Mouse (Mus musculus) limb, embryonic 15.5 days (tissue): ENCODE measurements around the gene Bcl6. TPM values are rescaled to one million over a fixed set of nuclear protein-coding genes. Genes with fewer than 3 reads are reported as not detected.
A peak's percentile ranks its signal among the peaks of the same experiment; 100 is the strongest.

Experiments used
- ATAC-seq: fragments of 200-750 bp; cut with Nextera tagmentation; 2 replicates; pipeline ENCODE4 v1.8.0; 2017; ENCODE audit warnings: low read depth, moderate TSS enrichment; ENCODE audit not compliant: insufficient number of reproducible peaks, low FRiP score, low TSS enrichment
- H3K27ac ChIP-seq: fragments of 300-500 bp; sonication (generic); 2 replicates; pipeline ENCODE4 v1.5.1; 2015; ENCODE audit warnings: moderate library complexity, mild to moderate bottlenecking, inconsistent platforms
- H3K27me3 ChIP-seq: fragments of 300-500 bp; sonication (generic); 2 replicates; pipeline ENCODE4 v1.6.1; 2015; ENCODE audit warnings: inconsistent platforms
- H3K36me3 ChIP-seq: fragments of 300-500 bp; sonication (generic); 2 replicates; pipeline ENCODE4 v1.6.1; 2015; ENCODE audit warnings: inconsistent platforms
- H3K4me1 ChIP-seq: fragments of 300-500 bp; sonication (generic); 2 replicates; pipeline ENCODE4 v1.6.1; 2015; ENCODE audit warnings: inconsistent platforms
- H3K4me2 ChIP-seq: fragments of 300-500 bp; sonication (generic); 2 replicates; pipeline ENCODE4 v1.6.1; 2015; ENCODE audit warnings: mild to moderate bottlenecking, inconsistent platforms
- H3K4me3 ChIP-seq: fragments of 300-500 bp; sonication (generic); 2 replicates; pipeline ENCODE4 v1.5.1; 2015; ENCODE audit warnings: mild to moderate bottlenecking, inconsistent platforms
- H3K9ac ChIP-seq: fragments of 300-500 bp; sonication (generic); 2 replicates; pipeline ENCODE4 v1.6.1; 2015; ENCODE audit warnings: inconsistent platforms
- H3K9me3 ChIP-seq: fragments of 300-500 bp; sonication (generic); 2 replicates; pipeline ENCODE4 v1.6.1; 2016; ENCODE audit warnings: inconsistent platforms
- WGBS: fragments of 180-500 bp; shearing (Covaris S2); methylation state at CpG from one replicate; pipeline ENCODE4 v1.1.7; 2015; 5-methylcytosine and 5-hydroxymethylcytosine counted together
- polyA plus RNA-seq: library from polyadenylated mRNA; unstranded; fragments of >200 nt; fragmentation: Nextera tagmentation; extraction: Ambion mirVana; gene quantifications from 2 replicates; pipeline ENCODE4 v1.2.1, GENCODE M21; 2015

The Bcl6 gene
- polyA plus RNA-seq, 1 experiment from 2014 or later = 4.2 TPM

DNA sequence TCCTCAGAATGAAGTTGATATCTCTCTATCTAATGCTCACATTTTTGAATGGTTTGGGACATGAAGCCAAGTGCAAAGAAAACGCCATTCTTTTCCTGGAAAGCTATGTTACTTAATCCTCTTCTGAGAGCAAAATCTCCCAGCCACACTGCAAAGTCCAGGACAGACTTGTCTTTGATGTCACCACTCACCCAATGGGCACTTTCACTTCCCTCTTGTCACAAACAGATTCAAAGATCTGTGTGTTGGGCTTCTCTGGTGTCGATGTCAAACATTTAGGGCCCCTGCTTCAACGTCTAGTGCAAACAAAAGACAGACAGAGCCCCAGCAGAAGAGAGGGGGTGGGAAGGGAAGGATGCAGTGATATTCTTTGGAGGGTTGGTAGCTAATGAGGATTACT, 23.4 kb upstream of the Bcl6 start:
- H3K4me1 ChIP-seq = no peaks in the 10 kb centered on the region
- H3K4me2 ChIP-seq = no peak overlapping the region
- no peak overlapping the region for H3K9ac ChIP-seq
- H3K27me3 ChIP-seq = no peaks in the 10 kb centered on the region
- ATAC-seq = no peak
- WGBS = 45% methylated on average over 3 of the region's 3 CpGs
- H3K36me3 ChIP-seq = no peaks in the 10 kb centered on the region
- H3K4me3 ChIP-seq = no peak overlapping the region
- no peaks in the 10 kb centered on the region for H3K9me3 ChIP-seq
- H3K27ac ChIP-seq = no peak overlapping the region

- no peak for ATAC-seq
- WGBS = 69% methylated on average over 3 of the region's 3 CpGs
Measured at GRCm38 (mm10) chr16:24011306-24011705, 22.7 kb upstream of the Bcl6 start.

GRCm38 (mm10) chr16:24009891-24010290, 21.2 kb upstream of the Bcl6 start:
- ATAC-seq = no peak
- Histone ChIP-seq H3K9ac (no peak overlapping the region), H3K9me3 (no peaks in the 10 kb centered on the region), H3K36me3 (no peaks in the 10 kb centered on the region), H3K4me2 (no peak overlapping the region), H3K4me1 (no peaks in the 10 kb centered on the region), H3K27me3 (no peaks in the 10 kb centered on the region), H3K27ac (no peak overlapping the region), H3K4me3 (no peak overlapping the region)
- WGBS = 87% methylated on average over 2 of the region's 2 CpGs

More at GRCm38 (mm10) chr16:24011306-24011705, 22.7 kb upstream of the Bcl6 start:
- Histone ChIP-seq H3K9me3 (no peaks in the 10 kb centered on the region), H3K4me2 (no peak overlapping the region), H3K36me3 (no peaks in the 10 kb centered on the region), H3K4me1 (no peaks in the 10 kb centered on the region), H3K4me3 (no peak overlapping the region), H3K9ac (no peak overlapping the region), H3K27me3 (no peaks in the 10 kb centered on the region), H3K27ac (no peak overlapping the region)

DNA sequence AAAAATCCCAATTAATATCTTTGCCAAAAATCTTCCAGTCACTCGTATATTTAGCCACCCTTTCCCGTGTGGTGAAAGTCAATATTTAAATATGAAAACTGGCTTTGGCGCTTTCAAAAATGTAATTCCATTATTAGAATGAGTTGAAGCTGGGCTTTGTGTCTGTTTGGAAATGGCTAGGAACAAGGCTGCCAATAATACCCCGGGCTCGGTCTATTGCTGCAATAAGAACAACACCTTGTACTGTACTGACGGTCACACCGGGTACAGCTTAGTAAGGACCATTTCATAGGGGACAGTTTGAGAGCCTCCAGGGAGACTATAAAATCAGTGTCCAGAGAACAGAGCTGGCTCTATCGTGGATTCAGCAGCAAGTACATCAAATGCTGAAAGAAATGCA, 17.3 kb upstream of the Bcl6 start:
- Histone ChIP-seq H3K36me3 (no peaks in the 10 kb centered on the region), H3K27ac (no peak overlapping the region), H3K4me1 (no peaks in the 10 kb centered on the region), H3K4me2 (no peak overlapping the region), H3K27me3 (no peaks in the 10 kb centered on the region), H3K4me3 (no peak overlapping the region), H3K9me3 (no peaks in the 10 kb centered on the region), H3K9ac (no peak overlapping the region)
- no peak for ATAC-seq
- 68% methylated on average over 8 of the region's 8 CpGs for whole genome bisulfite sequencing

DNA sequence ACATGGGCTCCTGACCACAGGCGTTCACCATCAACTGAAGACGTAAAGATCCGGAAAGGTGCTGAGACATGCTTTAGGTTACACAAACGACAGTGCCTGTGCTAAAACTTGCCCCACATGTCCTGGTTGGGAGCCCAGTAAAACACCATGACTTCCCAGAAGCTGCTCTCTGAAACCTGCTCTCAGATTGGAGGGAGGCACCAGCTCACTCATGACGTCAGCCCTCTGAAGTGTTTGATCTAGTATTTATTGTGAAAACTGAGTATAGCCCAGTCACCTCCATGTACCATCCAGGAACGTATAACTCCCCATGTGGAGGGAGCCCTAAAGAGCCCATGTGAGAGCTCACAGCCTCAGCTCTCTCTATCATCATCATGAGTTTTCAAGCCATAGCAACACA, 9.3 kb upstream of the Bcl6 start:
- no peak overlapping the region for H3K4me3 ChIP-seq
- H3K4me1 ChIP-seq = peaks cover 9% of the 10 kb centered on the region; the same call in 1 of the 2 replicates
- no peaks in the 10 kb centered on the region for H3K27me3 ChIP-seq
- no peak for ATAC-seq
- 42% methylated on average over 6 of the region's 6 CpGs for WGBS
- H3K36me3 ChIP-seq = no peaks in the 10 kb centered on the region
- H3K9me3 ChIP-seq = no peaks in the 10 kb centered on the region
- no peak overlapping the region for H3K27ac ChIP-seq
- H3K9ac ChIP-seq = no peak overlapping the region
- no peak overlapping the region for H3K4me2 ChIP-seq

GRCm38 (mm10) chr16:23997228-23997627, 8.6 kb upstream of the Bcl6 start:
- WGBS = 83% methylated on average over 3 of the region's 3 CpGs
- H3K36me3 ChIP-seq = no peaks in the 10 kb centered on the region
- no peaks in the 10 kb centered on the region for H3K9me3 ChIP-seq
- H3K4me1 ChIP-seq = peaks cover 9% of the 10 kb centered on the region; the same call in 1 of the 2 replicates
- ATAC-seq = no peak
- no peak overlapping the region for H3K27ac ChIP-seq
- no peak overlapping the region for H3K4me3 ChIP-seq
- H3K27me3 ChIP-seq = no peaks in the 10 kb centered on the region
- H3K9ac ChIP-seq = no peak overlapping the region
- no peak overlapping the region for H3K4me2 ChIP-seq

DNA sequence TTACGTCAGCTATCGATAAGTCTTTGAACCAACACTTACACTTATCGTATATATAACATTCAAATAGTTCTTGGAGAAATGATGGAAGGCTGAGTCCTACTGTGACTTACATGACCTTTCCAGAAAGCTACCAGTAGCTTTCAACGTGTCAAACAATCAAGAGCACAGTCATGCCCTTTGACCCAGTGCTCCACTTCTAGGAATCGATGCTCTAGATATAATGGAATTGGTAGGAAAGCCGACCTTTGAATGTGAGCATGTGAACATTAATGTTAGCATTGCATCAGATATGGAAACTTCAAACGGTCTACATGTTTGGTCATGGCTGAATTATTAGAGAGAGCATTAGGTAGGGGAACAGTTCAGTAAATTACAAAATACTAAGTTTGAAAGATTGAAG, 7.7 kb upstream of the Bcl6 start:
- H3K4me1 ChIP-seq = peaks cover 12% of the 10 kb centered on the region; the same call in 1 of the 2 replicates
- no peak overlapping the region for H3K4me2 ChIP-seq
- no peaks in the 10 kb centered on the region for H3K27me3 ChIP-seq
- H3K9me3 ChIP-seq = no peaks in the 10 kb centered on the region
- H3K9ac ChIP-seq = no peak overlapping the region
- H3K27ac ChIP-seq = no peak overlapping the region
- ATAC-seq = no peak
- H3K4me3 ChIP-seq = no peak overlapping the region
- WGBS = 88% methylated on average over 7 of the region's 7 CpGs
- H3K36me3 ChIP-seq = no peaks in the 10 kb centered on the region

- peaks cover 16% of the 10 kb centered on the region; the same call in 1 of the 2 replicates for H3K4me1 ChIP-seq
- H3K36me3 ChIP-seq = no peaks in the 10 kb centered on the region
- H3K9me3 ChIP-seq = no peaks in the 10 kb centered on the region
- no peak for ATAC-seq
- H3K9ac ChIP-seq = no peak overlapping the region
- H3K27me3 ChIP-seq = no peaks in the 10 kb centered on the region
- H3K4me2 ChIP-seq = peak overlapping the region; percentile 22; the same call in 1 of the 2 replicates
- peak overlapping the region; percentile 43; the same call in 1 of the 2 replicates for H3K27ac ChIP-seq
- H3K4me3 ChIP-seq = no peak overlapping the region
- 31% methylated on average over 17 of the region's 17 CpGs for WGBS
Measured at GRCm38 (mm10) chr16:23993351-23994321, 5.0 kb upstream of the Bcl6 start.

GRCm38 (mm10) chr16:23991846-23992580, 3.4 kb upstream of the Bcl6 start:
- WGBS = 87% methylated on average over 14 of the region's 14 CpGs
- ATAC-seq = no peak

DNA sequence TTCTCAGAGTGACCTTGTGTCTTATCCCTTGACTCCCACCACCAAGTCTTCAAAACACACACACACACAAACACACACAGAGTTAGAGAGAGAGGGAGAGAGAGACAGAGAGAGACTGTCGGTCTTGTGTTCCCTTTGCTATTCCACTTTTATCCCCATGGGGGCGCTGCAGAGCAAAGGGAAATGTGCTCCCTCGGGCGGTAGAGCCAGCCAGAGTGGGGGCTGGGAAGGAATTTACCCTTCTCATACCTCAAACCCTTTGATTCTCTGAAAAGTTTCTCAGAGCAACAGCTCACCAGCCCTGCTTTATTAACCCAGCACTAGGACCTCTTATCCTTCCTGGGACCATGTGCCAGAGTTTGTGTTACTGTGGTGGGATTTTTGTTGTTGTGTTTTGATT, 2.5 kb upstream of the Bcl6 start:
- Histone ChIP-seq H3K36me3 (no peaks in the 10 kb centered on the region), H3K9me3 (no peaks in the 10 kb centered on the region), H3K27me3 (no peaks in the 10 kb centered on the region), H3K4me2 (no peak overlapping the region), H3K27ac (no peak overlapping the region), H3K9ac (no peak overlapping the region), H3K4me3 (no peak overlapping the region), H3K4me1 (peaks cover 23% of the 10 kb centered on the region)
- WGBS = 5% methylated on average over 4 of the region's 4 CpGs
- no peak for ATAC-seq

More at GRCm38 (mm10) chr16:23991846-23992580, 3.4 kb upstream of the Bcl6 start:
- Histone ChIP-seq H3K27ac (no peak overlapping the region), H3K9ac (no peak overlapping the region), H3K4me1 (peaks cover 16% of the 10 kb centered on the region; the same call in 1 of the 2 replicates), H3K9me3 (no peaks in the 10 kb centered on the region), H3K36me3 (no peaks in the 10 kb centered on the region), H3K4me2 (no peak overlapping the region), H3K27me3 (no peaks in the 10 kb centered on the region), H3K4me3 (no peak overlapping the region)

- peak overlapping the region; percentile 77 for H3K4me2 ChIP-seq
- H3K4me1 ChIP-seq = peaks cover 29% of the 10 kb centered on the region
- no peak for ATAC-seq
- 43% methylated on average over 11 of the region's 11 CpGs for WGBS
- H3K9me3 ChIP-seq = no peaks in the 10 kb centered on the region
- H3K4me3 ChIP-seq = peak overlapping the region; percentile 78
- no peak overlapping the region for H3K9ac ChIP-seq
- H3K27ac ChIP-seq = peak overlapping the region; percentile 100; the same call in 1 of the 2 replicates
- no peaks in the 10 kb centered on the region for H3K36me3 ChIP-seq
- H3K27me3 ChIP-seq = no peaks in the 10 kb centered on the region
Measured at GRCm38 (mm10) chr16:23990161-23990970, 1.7 kb upstream of the Bcl6 start.
